23 mouse cellular contexts compared by ENCODE assay signal in genomic region chr1:134782797-134783196, GRCm38 (mm10).
"Had no signal": no experiment of that assay in that cellular context is flagged by ENCODE, and none has a peak within 500 bp of the region (broad histone marks: within the 10 kb centered on the region; RNA-seq: fewer than 3 reads in every experiment).

No protein-coding gene starts in this region.

- H3K36me3 ChIP-seq: heart, embryonic 10.5 days; hindbrain, embryonic 13.5 days; hindbrain, embryonic 15.5 days; kidney, embryonic 15.5 days; limb, embryonic 10.5 days; limb, embryonic 12.5 days had no signal

- H3K4me3 ChIP-seq: heart, embryonic 10.5 days; heart, embryonic 12.5 days; heart, embryonic 15.5 days; hindbrain, embryonic 13.5 days; hindbrain, embryonic 15.5 days; kidney, embryonic 15.5 days; layer of hippocampus, adult 2 months; left cerebral cortex, adult 2 months; limb, embryonic 10.5 days; limb, embryonic 12.5 days had no signal

- DNase-seq: gastrocnemius, postnatal 14 days; gastrocnemius, postnatal 36 days; heart, postnatal 14 days; heart, postnatal 36 days; kidney, adult 11 months; kidney, adult 2 months; kidney, adult 9 months; kidney, postnatal 10 days; kidney, postnatal 25 days; kidney, postnatal 4 days; liver had no signal

- H3K4me1 ChIP-seq: hindbrain, embryonic 13.5 days; hindbrain, embryonic 15.5 days had no signal

- ATAC-seq: hindbrain, postnatal 0 days; intestine, embryonic 16.5 days had no signal

- H3K9me3 ChIP-seq: heart, embryonic 10.5 days; heart, embryonic 12.5 days; heart, embryonic 15.5 days; hindbrain, embryonic 13.5 days; hindbrain, embryonic 15.5 days; kidney, embryonic 15.5 days; limb, embryonic 10.5 days; limb, embryonic 12.5 days had no signal

- H3K27me3 ChIP-seq: heart, embryonic 12.5 days; heart, embryonic 15.5 days; hindbrain, embryonic 13.5 days; hindbrain, embryonic 15.5 days; kidney, embryonic 15.5 days; limb, embryonic 12.5 days had no signal
